Mouse (Mus musculus): Measurements from ENCODE around the gene Angptl2.

The Angptl2 gene

DNA sequence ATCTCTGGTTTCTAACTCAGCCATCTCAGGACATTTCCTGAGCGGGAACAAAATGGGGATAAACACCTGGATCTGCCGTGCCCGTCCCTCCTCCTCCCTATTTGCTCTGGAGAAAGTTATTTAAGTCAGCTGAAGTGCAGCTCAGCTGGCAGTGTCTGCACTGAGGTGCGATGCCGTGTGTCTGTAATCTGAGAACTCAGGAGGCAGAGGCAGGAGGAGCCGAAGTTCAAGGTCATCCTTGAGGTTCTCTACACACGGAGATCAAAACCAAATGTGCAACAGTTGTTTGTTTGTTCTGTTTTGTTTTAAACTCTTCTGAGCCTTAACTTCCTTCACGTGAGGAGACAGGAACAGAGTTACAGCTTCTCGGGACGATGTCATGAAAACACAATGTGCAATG lies 14.8 kb downstream of the Angptl2 start:
- DNase-seq (ENCODE audit: low read depth, low spot score), result no peak

DNA sequence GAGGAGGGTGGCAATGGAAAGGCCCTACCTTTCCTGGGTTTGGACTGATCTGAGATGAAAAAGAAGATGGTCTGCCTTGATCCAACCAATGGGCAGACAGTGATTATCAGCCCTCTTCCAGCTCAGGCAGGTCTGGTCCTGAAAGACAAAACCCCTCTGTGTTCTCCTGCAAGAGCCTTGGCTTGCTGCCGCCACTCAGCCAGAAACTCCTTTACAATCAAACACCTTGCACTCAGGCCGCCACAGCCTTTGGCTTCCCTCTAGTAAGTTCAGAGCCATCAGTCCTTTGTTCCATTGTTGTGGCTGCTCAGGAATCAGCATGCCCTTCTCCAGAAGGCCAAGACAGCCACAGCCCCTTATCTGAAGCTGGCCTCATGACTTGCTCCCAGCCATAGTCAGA lies 15.9 kb downstream of the Angptl2 start:
- no peak for DNase-seq (ENCODE audit: low read depth, low spot score)

DNA sequence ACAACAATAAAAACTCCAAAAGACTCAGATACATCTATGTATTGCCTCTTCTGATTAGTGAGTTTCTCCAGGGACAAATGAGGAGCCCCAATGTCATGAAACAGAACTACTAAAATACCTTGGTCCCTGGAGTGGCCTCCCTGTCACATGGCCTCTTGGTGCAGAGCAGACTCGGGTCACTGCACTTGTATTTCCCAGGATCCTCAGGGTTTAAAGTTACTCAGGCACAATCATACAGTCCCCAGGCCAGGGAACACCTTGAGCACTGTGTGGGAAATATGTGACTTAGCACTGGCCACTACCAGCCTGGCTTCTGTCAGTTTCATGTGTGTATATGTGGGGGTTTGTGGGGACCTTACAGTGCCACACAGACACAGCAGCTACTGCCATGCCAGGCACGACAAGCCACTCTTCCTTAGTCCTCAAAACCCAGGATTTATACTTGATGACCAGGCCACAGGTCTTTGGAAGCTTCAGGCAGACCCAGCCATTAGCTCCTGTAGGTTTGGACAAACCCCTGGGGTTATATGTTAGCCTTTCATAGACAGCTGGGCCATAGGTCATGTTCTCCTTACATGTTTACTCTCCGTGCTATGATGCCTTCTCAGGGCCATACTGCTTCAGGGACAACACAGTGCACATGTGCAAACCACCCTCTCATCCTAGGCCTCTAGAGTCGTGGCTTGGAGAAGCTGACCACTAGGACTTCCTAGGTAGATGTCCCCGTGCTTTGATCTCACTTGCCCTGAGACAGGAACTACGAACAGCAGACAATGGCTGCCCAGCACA lies 17.1 kb downstream of the Angptl2 start:
- DNase-seq (ENCODE audit: low read depth, low spot score), result no peak

DNA sequence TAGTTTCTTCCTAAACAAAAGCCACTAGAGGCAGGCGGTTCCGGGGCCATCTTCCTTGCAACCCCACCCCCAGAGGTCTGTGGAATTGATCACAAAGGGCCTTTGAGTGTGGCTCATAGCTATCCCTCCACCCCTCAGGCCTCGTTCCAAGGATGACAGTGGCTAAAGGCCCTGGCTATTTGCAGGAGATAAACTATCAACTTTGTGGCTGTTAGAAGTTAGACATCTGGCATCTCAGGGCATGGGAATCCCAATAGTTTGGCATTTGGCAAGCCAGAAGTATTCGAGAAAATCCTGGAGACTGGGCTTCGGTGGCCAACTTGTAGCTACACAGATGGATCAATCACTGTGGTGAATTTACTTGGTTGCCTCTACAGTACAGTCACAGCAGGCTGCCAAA lies 18.0 kb downstream of the Angptl2 start:
- DNase-seq (ENCODE audit: low read depth, low spot score), result no peak

DNA sequence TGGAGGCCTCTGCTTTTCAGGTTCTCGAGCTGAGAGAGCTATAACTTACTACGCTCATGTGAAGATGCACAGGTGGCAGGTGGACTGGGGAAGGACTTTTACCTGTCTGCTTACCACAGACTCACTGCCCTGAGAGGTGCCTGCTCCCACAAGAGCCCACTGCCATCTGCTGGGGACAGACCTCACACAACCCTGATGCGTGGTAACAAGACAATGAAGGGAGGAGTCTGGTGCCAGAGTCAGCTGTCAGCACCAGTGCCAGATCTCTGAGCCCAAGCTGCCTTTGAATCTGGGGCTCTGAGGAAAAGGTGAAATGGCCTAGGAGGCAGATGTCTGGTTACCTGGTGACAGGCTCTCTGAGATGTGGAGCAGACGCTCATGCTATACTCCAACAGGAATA lies 19.0 kb downstream of the Angptl2 start:
- no peak for DNase-seq (ENCODE audit: low read depth, low spot score)

DNA sequence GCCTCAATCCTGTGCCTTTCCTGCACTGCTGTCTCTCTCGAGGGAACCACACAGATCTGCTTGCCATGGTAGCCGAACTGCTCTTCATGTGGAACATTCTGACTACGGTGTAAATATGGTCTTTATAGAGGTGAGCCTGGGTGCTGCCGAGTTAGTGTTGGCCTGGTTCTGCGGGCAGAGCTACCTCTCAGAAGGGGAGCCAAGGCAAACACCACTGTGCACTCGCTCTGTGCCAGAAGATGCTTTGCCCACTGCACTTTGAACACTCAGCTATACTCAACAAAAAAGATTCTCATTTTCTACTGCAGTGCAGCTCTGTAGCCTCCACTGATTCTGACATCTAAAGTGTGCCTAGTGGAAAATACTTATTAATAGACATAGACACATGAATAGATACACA lies 21.7 kb downstream of the Angptl2 start:
- DNase-seq (ENCODE audit: low read depth, low spot score), result no peak

DNA sequence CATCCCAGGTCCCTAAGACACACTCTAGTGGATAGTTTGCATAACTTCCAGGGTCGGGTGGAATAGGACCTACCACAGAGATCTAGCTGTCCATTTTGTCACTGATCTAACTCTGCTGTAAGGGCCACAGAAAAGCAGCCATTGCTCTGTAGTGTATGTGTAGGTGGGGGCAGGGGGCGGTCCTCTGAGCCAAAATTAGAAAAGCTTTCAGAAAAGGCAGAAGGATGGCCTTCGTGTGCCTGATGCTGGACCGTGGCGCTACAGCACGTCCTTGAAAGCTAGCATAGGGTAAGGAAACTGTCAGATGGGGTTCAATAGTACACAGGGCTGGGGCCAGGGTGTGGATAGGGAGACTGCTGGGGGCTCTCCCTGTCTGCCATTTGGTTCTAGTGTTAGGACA lies 29.0 kb downstream of the Angptl2 start:
- DNase-seq (ENCODE audit: low read depth, low spot score), result no peak

DNA sequence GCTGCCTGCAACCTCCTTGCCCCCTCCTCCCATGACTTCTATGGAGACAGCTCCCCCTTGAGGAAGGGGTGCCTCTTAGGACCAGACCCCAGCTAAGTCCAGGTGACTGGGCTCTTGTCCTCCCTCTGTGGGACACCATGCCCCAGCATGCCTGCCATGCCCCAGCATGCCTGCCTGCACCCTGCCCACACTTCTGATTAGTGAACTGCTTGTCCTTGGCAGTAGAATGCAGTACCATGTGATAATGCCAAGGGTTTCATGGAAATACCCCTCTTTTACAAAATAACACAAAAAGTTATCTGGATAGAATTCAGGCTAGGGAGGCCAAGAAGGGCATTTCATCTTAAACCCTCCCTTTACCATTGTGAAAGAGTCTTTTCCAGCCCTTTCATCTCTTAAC lies 29.5 kb downstream of the Angptl2 start:
- DNase-seq (ENCODE audit: low read depth, low spot score), result no peak

DNA sequence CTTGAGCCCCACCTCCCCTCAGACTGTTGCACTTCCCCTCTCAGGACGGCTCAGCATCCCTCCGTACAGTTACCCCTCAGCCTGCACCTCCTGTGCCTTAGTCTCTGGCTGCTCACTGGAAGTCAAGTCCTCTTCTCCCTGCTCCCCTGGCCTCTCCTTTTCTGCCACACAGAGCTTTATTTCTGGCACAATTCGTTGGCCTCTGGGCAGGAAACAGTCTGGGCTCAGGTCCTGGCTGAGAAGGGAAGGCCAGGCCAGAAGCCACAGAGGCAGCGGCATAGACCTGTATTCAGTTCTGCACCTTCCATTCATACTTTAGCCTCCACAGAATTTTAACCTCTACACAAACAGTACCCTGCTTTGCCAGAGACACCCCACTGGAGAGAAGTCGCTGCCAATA lies 31.0 kb downstream of the Angptl2 start:
- DNase-seq (ENCODE audit: low read depth, low spot score), result no peak

DNA sequence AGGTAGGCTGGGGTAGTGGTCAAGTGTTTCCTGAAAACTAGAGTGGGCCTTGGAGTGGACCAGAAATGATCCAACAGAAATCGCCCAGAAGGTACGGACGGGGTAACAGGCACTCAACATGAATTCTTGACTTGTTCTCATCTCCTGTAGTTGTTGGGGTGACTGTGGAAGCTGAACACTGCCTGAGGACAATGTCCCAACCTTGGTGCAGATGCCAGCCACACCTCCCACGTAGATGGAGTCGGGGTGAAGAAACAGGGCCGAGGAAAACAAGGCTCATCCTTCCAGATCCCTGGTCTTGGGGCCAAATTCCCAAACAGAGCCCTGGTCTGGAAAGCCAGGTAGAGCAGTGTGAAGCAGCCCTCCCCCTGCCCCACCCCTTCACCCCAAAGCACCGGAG lies 32.7 kb downstream of the Angptl2 start:
- no peak for DNase-seq (ENCODE audit: low read depth, low spot score)

DNA sequence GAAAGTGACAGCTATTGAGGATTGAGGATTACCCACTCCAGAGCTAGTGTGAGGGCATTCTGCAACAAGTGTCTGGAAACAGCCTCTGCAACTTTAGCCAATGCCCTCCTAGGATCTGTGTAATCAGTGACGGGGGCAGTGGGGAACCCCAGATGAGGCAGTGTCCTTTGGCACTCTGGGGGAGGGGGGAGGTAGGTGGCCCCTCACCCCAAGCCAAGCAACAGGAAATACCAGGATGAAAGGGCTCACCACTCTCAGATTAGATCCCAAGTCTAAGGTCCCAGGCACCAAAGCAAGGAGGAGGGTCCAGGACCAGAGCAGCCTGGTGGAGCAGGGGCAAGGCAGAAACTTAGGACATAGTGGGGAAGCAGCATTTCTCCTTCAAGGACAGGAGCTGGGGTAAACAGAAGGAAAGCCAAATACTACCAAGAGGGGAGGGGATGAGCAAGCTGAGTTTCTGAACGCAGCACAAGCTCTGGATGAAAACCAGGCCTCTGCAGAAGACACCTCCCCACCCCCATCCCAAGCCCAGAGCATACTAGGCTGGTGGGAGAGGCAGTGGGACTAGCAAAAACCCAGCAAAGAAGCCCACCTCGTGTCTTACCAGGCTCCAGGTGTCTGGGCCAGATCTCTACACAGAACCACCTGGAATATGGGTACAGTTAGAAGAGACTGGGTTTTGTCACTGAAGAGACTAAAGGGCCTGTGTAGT lies 34.2 kb downstream of the Angptl2 start:
- DNase-seq (ENCODE audit: low read depth, low spot score), result no peak

DNA sequence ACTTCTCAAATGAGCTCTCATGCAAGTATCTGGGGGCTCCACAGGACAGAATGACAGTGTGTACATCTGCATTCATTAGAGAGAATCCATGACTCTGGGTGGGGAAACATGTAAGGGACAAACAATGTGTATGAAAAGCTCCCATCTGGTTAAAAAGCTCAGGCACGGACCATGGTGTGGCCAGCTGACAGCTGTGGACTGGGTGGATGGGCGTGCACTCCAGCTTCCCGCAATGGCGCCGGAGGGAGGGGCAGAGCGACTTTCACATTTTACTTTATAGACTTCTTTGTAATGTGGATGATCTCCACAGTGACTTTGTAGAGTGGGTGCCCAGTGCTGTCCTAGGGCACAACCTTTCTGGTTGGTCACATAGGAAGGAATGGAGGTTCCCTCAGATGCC lies 36.9 kb downstream of the Angptl2 start:
- DNase-seq (ENCODE audit: low read depth, low spot score), result no peak

DNA sequence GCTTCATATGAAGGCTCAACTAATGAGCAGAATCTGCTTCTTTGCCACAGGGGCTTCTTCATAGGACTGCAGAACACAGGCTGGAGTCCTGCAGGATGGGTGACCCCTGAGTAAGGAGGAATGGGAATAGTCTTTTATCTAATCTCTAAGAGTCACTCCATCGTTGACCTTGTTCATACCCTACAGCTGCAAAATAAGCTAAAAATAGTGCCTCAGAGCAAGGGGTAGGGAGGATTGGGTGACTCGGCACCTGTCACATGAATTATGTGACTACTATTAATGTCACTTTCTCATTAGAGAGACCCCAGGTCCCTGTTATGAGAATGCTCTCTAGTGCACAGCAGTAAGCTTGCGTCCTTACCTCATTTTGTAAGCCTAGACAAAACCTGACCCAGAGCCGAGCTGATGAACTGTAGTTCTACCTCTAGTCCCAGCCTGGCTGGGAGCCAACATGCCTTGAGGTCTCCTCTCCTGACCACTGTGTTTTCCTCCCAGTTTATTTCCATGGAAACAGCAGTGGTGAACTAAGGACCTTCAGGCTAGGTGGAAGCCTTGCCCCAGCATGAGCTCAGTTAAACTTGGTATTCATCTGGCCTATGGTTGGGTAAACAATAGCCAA lies 37.8 kb downstream of the Angptl2 start:
- DNase-seq (ENCODE audit: low read depth, low spot score), result no peak

DNA sequence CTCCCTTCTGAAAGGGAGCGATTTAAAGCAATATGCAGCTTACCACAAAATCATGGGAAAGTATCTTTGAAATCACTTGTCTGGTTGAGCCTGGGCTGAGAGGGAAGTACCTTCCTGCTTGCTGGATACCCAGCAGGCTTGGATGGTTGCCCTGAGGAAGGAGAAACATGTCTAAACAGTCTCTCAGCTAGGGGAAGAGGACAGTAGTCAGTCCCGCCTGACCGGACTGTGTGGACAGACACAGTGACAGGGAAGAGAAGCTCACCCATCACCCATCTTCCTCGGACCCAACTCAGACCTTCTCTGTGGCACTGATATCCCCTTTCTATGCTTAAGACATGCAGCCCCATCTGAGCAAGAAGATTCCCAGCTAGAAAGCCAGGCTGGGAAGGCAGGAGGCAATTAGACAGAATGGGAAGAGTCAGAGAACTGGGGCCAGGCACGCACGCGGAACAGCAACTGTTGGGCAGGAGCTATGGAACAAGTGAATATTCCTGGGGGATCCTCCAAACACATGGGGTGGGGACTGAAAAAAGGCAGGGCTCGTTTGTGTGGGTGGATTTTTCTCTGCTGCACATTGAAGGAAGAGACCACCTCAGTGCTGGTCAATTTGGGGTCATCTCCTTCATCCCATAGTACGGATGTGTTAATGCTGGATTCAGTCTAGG lies 38.6 kb downstream of the Angptl2 start:
- no peak for DNase-seq (ENCODE audit: low read depth, low spot score)

DNA sequence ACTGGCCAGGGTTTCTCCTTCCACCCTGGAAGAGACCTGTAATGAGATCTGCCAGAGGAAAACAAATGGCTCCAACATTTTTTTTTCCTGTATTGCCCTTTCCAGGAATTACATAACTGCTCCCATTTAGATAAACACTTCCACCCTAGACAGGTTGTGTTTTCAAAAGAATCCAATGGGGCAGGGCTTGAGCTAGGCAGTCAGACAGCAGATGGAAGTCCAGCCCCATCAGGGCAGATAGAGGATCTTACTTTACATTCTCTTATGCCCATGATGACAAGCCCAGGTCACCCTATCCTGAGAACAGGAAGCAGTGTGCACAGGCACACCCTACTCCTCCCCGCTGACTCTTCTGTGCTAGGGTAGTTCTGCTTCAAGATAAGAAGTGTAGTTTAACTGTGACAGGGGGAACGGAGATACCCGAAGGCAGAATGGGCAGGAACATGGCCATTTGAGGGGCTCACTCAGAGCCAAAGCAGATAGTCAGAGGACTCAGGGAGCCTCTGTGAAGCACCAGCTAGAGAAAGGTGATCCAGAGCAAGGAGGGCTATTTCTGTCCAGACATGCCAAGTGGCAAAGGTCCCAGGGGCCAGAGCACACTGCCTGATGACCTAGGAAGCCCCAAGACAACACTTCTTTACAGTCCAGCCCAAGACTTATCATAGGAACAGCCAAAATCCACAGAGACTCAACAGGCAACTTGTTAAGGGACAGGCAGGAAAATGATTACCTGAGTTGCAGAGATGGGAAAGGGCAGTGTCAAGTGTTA lies 41.1 kb downstream of the Angptl2 start:
- DNase-seq (ENCODE audit: low read depth, low spot score), result no peak

DNA sequence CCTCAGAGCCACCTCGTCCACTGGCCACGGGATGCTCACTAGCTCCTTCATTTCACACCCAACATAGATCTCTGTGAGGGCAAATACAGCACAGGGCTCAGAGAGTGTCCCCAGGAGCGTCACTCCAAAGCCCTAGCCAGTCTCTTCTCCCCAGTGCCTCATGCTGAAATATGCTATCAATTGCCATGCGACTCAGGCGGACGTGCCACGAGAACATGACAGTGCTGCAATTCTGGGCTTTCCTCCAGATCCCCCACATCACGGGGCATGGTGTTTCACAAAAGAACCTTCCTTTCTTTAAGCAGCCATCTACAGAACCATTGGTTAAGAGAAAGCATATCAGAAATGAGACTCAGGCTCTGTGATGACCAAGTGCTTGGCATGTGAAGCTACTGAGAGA lies 44.9 kb downstream of the Angptl2 start:
- DNase-seq (ENCODE audit: low read depth, low spot score), result no peak

DNA sequence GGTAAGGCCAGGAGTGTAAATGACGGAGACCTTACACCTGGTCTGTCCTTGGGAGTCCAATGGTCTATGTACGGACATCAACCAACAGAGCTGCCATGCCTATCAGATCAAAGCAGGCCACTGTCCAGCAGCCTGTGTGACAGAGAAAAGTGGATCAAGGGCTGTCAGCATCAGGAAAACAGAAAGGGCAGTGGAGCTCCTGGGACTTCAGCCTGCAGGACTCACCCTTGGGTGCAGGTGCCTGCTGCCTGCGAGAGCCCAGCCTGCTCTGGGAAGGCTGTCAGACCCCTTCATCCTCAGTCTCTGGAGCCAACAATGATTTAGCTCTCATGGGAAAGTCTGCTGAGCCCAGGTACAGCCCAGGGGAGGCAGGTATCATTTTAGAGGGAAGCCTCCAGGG lies 45.6 kb downstream of the Angptl2 start:
- DNase-seq (ENCODE audit: low read depth, low spot score), result no peak

DNA sequence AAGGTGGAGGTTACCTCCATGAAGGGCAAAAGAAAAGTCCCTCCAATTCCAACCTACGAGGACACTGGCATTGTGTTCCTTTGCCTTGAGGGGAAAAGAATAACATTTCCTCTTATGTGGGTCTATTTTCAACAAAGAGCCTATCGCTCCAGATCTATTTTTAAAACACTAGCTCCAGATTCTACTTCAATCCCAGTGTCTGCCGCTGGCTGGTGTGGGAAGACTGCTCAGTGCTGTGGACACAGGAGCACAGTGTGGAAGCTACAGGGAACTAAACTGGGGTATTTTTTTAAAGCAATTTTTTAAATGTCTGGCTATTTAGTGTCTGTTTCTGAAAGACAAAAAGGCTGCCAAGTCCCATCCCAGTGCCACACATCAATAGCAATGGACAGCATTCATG lies 49.9 kb downstream of the Angptl2 start:
- no peak for DNase-seq (ENCODE audit: low read depth, low spot score)

DNA sequence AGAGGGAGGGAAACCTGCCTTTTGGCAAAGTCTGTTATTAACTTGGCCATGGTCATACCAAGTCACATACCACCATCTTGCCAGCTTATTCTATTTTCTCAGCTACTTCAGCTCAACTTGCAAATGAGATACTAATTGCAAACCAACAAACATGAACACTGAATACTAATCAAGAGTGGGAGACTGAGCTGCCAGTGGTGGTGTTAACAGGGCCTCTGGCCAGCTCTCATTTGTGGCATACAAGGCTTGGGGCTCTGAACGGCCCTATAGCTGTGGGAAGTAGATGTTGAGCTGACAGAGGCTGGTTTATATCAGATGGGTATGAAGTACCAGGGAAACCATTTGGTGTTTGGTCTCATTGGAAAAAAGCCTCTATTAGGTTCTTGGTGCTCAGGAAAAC lies 51.2 kb downstream of the Angptl2 start:
- DNase-seq (ENCODE audit: low read depth, low spot score), result no peak

DNA sequence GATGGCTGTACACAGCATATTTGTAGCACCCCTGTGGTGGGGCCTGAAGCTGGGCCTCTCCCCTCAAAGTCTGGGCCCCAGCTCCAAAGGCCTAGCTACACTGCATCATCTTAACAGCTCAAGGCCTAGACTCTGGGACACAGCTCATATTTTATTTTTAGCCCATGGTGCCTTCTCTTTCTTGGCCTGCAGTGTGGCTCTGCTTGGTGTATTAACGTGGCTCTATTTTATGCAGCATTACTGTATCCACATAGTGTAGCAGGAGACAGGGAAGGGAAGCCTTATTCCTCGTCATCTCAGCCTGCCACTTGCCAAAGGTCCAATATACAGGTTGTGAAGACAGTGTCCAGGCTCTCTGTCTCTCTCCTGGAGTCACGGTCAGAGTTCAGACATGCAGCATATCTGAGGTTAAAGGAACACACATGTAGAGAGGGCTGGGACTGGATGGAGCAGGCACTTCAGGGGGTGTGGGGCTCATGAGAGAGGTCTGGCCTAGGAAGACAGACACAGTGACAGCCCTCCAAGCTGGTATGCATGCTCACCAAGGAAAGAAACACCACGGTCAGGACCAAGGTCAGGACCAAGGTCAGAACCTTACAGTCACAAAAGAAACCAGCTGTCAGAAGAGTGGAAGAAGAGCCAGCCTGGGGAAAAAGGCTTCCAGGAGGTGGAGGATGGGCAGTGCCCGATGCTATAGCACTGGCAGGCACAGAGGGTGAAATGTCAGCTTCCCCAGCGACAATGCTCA lies 52.7 kb downstream of the Angptl2 start:
- no peak for DNase-seq (ENCODE audit: low read depth, low spot score)

DNA sequence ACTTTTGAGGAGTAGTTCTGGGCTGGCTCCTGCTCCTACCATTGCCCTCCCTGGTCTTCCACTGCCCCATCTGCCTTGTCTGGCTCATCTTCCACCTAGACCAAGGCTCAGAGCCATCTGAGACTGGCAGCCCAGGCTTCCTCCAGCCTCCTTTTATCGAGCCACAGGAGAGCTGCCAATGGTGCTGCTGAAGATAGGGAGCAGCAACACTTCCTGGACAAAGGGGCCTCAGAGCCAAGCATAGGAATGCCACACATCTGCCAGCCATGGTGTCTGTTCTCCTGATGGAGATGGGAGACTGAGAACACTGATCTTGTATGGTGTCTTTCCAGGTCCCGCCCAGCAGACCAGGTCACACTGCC lies 53.2 kb downstream of the Angptl2 start:
- no peak for DNase-seq (ENCODE audit: low read depth, low spot score)

Data from brain, embryonic 18.5 days (tissue).